Mouse (Mus musculus): ENCODE measurements around the gene Txnrd2. TPM values are rescaled to one million over a fixed set of nuclear protein-coding genes. Genes with fewer than 3 reads are reported as not detected.

The Txnrd2 gene
- total RNA-seq, 1 experiment = 7.9 TPM

- H3K27ac ChIP-seq (ENCODE audit: insufficient read depth, low read depth, low read length, poor library complexity, severe bottlenecking) = no peak overlapping the region
- no peaks in the 10 kb centered on the region for H3K9me3 ChIP-seq (ENCODE audit: control insufficient read depth, insufficient read depth, low read depth, low read length)
- in situ Hi-C loops (cut with MboI; ENCODE audit: low sequenced_read_pairs in 2 of 2, unreplicated experiment in 2 of 2) = no loop called here
- DNase-seq (ENCODE audit: low read depth, low spot score) = no peak
- H3K9ac ChIP-seq (ENCODE audit: insufficient read depth, low read depth, low read length, poor library complexity, severe bottlenecking) = no peak overlapping the region
- no peak for TF ChIP-seq HCFC1 (IDR thresholded peaks at IDR 0.05; ENCODE audit: borderline replicate concordance, insufficient read depth, low read length)
- no peak for TF ChIP-seq ZC3H11A (IDR thresholded peaks at IDR 0.05; ENCODE audit: borderline replicate concordance, low read depth, low read length)
- TF ChIP-seq ZNF384 (IDR thresholded peaks at IDR 0.05; ENCODE audit: low read depth, low read length) = no peak
- TF ChIP-seq CHD2 (IDR thresholded peaks at IDR 0.05; ENCODE audit: low read depth, low read length) = no peak
- TF ChIP-seq MAFK (IDR thresholded peaks at IDR 0.05; ENCODE audit: insufficient read depth, low read depth, low read length) = no peak
- no peak overlapping the region for H3K4me3 ChIP-seq (ENCODE audit: insufficient read depth in 1 of 2, low read depth in 1 of 2, low read length in 2 of 2, poor library complexity in 1 of 2, severe bottlenecking in 1 of 2)
- peaks cover 0 to 12% of the 10 kb centered on the region in 2 experiments; a peak in 2 of 4 replicates for H3K4me1 ChIP-seq (ENCODE audit: control insufficient read depth in 2 of 2, insufficient read depth in 2 of 2, low read length in 2 of 2, poor library complexity in 1 of 2)
- H3K36me3 ChIP-seq (ENCODE audit: control insufficient read depth, insufficient read depth, low read length, poor library complexity, severe bottlenecking) = no peaks in the 10 kb centered on the region
Measured at GRCm38 (mm10) chr16:18470829-18471228, 44.6 kb downstream of the Txnrd2 start.

GRCm38 (mm10) chr16:18471381-18471955, 45.3 kb downstream of the Txnrd2 start:
- no peaks in the 10 kb centered on the region for H3K9me3 ChIP-seq (ENCODE audit: control insufficient read depth, insufficient read depth, low read depth, low read length)
- H3K9ac ChIP-seq (ENCODE audit: insufficient read depth, low read depth, low read length, poor library complexity, severe bottlenecking) = no peak overlapping the region
- no peak for DNase-seq (ENCODE audit: low read depth, low spot score)
- no peak for TF ChIP-seq MAFK (IDR thresholded peaks at IDR 0.05; ENCODE audit: insufficient read depth, low read depth, low read length)
- no peak for TF ChIP-seq CHD2 (IDR thresholded peaks at IDR 0.05; ENCODE audit: low read depth, low read length)
- no peak for TF ChIP-seq HCFC1 (IDR thresholded peaks at IDR 0.05; ENCODE audit: borderline replicate concordance, insufficient read depth, low read length)
- H3K36me3 ChIP-seq (ENCODE audit: control insufficient read depth, insufficient read depth, low read length, poor library complexity, severe bottlenecking) = no peaks in the 10 kb centered on the region
- no peak overlapping the region for H3K27ac ChIP-seq (ENCODE audit: insufficient read depth, low read depth, low read length, poor library complexity, severe bottlenecking)
- in situ Hi-C loops (cut with MboI; ENCODE audit: low sequenced_read_pairs in 2 of 2, unreplicated experiment in 2 of 2) = no loop called here
- no peak overlapping the region for H3K4me3 ChIP-seq (ENCODE audit: insufficient read depth in 1 of 2, low read depth in 1 of 2, low read length in 2 of 2, poor library complexity in 1 of 2, severe bottlenecking in 1 of 2)
- peaks cover 0 to 12% of the 10 kb centered on the region in 2 experiments; a peak in 2 of 4 replicates for H3K4me1 ChIP-seq (ENCODE audit: control insufficient read depth in 2 of 2, insufficient read depth in 2 of 2, low read length in 2 of 2, poor library complexity in 1 of 2)

- H3K9ac ChIP-seq (ENCODE audit: insufficient read depth, low read depth, low read length, poor library complexity, severe bottlenecking) = no peak overlapping the region
- no peaks in the 10 kb centered on the region for H3K36me3 ChIP-seq (ENCODE audit: control insufficient read depth, insufficient read depth, low read length, poor library complexity, severe bottlenecking)
- in situ Hi-C loops (cut with MboI; ENCODE audit: low sequenced_read_pairs in 2 of 2, unreplicated experiment in 2 of 2) = no loop called here
- no peak overlapping the region for H3K27ac ChIP-seq (ENCODE audit: insufficient read depth, low read depth, low read length, poor library complexity, severe bottlenecking)
- no peak for TF ChIP-seq MAFK (IDR thresholded peaks at IDR 0.05; ENCODE audit: insufficient read depth, low read depth, low read length)
- TF ChIP-seq ZC3H11A (IDR thresholded peaks at IDR 0.05; ENCODE audit: borderline replicate concordance, low read depth, low read length) = no peak
- TF ChIP-seq HCFC1 (IDR thresholded peaks at IDR 0.05; ENCODE audit: borderline replicate concordance, insufficient read depth, low read length) = no peak
- TF ChIP-seq CHD2 (IDR thresholded peaks at IDR 0.05; ENCODE audit: low read depth, low read length) = no peak
- TF ChIP-seq ZNF384 (IDR thresholded peaks at IDR 0.05; ENCODE audit: low read depth, low read length) = no peak
- no peak for DNase-seq (ENCODE audit: low read depth, low spot score)
- H3K9me3 ChIP-seq (ENCODE audit: control insufficient read depth, insufficient read depth, low read depth, low read length) = no peaks in the 10 kb centered on the region
- no peak overlapping the region for H3K4me3 ChIP-seq (ENCODE audit: insufficient read depth in 1 of 2, low read depth in 1 of 2, low read length in 2 of 2, poor library complexity in 1 of 2, severe bottlenecking in 1 of 2)
- H3K4me1 ChIP-seq (ENCODE audit: control insufficient read depth in 2 of 2, insufficient read depth in 2 of 2, low read length in 2 of 2, poor library complexity in 1 of 2) = peaks cover 0 to 12% of the 10 kb centered on the region in 2 experiments; a peak in 2 of 4 replicates
Measured at GRCm38 (mm10) chr16:18471976-18472375, 45.8 kb downstream of the Txnrd2 start.

- TF ChIP-seq CHD2 (IDR thresholded peaks at IDR 0.05; ENCODE audit: low read depth, low read length) (no peak), ZNF384 (IDR thresholded peaks at IDR 0.05; ENCODE audit: low read depth, low read length) (no peak), ZC3H11A (IDR thresholded peaks at IDR 0.05; ENCODE audit: borderline replicate concordance, low read depth, low read length) (no peak), HCFC1 (IDR thresholded peaks at IDR 0.05; ENCODE audit: borderline replicate concordance, insufficient read depth, low read length) (no peak), MAFK (IDR thresholded peaks at IDR 0.05; ENCODE audit: insufficient read depth, low read depth, low read length) (no peak)
- in situ Hi-C loops (cut with MboI; ENCODE audit: low sequenced_read_pairs in 2 of 2, unreplicated experiment in 2 of 2) = no loop called here
- no peak for DNase-seq (ENCODE audit: low read depth, low spot score)
Measured at GRCm38 (mm10) chr16:18472416-18472815, 46.2 kb downstream of the Txnrd2 start.

More at GRCm38 (mm10) chr16:18472416-18472815, 46.2 kb downstream of the Txnrd2 start:
- Histone ChIP-seq H3K9ac (ENCODE audit: insufficient read depth, low read depth, low read length, poor library complexity, severe bottlenecking) (no peak overlapping the region), H3K4me1 (ENCODE audit: control insufficient read depth in 2 of 2, insufficient read depth in 2 of 2, low read length in 2 of 2, poor library complexity in 1 of 2) (peaks cover 0 to 12% of the 10 kb centered on the region in 2 experiments; a peak in 2 of 4 replicates), H3K4me3 (ENCODE audit: insufficient read depth in 1 of 2, low read depth in 1 of 2, low read length in 2 of 2, poor library complexity in 1 of 2, severe bottlenecking in 1 of 2) (no peak overlapping the region), H3K9me3 (ENCODE audit: control insufficient read depth, insufficient read depth, low read depth, low read length) (no peaks in the 10 kb centered on the region), H3K27ac (ENCODE audit: insufficient read depth, low read depth, low read length, poor library complexity, severe bottlenecking) (no peak overlapping the region), H3K36me3 (ENCODE audit: control insufficient read depth, insufficient read depth, low read length, poor library complexity, severe bottlenecking) (no peaks in the 10 kb centered on the region)

Measured in ES-E14 (cell line).